Mouse (Mus musculus) left cerebral cortex, adult 9 months (tissue): ENCODE measurements at regions not wholly inside any gene's neighbourhood (a gene's known extent, or its start where the extent isn't known, plus 50 kb on each side); places are given as distances from the start of the nearest gene placed in this dataset.

ENCODE experiments used
- DNase-seq, 2 experiments: peaks; one replicate each; pipeline ENCODE4 v3.0.0; 2022; ENCODE audit warnings: low spot score in 2 of 2

DNA sequence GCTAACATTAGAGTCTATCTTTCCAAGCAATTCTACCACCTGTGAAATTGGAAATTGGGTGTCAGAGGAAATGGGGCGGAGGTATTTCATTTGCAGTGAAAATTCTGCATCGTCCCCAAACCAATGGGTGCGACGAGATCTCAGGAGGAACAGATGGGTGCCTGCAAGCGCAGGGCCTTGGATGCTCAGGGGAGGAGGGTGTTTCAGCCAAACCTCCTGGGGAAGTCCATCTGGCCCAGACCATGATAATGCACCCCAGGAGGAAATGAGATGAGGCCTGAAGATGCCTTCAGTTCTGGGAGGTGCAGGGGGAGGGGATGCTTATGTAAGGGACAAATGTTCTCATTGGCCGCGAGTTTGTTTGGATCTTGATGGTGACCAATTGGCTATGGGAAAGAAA is 205.9 kb upstream of the Dynlrb2 start:
- no peak for DNase-seq

DNA sequence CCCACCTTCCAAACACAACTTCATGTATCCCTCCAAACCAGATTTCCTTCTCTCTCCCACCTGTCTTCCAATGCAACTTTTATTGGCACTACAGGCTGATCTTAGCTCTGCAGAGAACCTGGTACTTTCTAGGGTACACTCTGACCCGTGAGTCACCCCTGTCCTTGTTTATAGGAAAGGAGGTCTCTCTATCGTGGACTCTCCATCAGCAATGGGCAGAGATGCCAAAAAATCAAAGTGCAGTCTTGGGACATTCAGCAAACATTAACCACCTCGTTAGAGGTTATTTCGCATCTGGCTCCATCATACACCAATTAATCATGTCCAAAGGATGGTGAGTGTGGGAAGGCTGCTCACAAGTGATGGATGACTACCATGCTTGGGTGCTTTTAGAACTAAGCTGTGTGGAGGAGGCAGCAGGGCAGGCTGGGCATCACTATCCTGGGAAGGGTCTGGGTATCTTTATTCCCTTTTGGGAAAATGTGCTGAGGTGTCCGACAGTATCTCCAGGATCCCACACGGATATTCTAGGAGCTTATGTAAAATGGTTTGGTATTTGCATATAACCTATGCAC is 214.0 kb upstream of the Dynlrb2 start:
- DNase-seq: no peak

- DNase-seq: no peak
These were observed 215.5 kb upstream of the Dynlrb2 start for GRCm38 (mm10) chr8:116289237-116289636.

GRCm38 (mm10) chr8:116283990-116284389 is 220.8 kb upstream of the Dynlrb2 start:
- no peak for DNase-seq

- DNase-seq: no peak
These were observed 222.4 kb upstream of the Dynlrb2 start for GRCm38 (mm10) chr8:116282341-116282740.

DNA sequence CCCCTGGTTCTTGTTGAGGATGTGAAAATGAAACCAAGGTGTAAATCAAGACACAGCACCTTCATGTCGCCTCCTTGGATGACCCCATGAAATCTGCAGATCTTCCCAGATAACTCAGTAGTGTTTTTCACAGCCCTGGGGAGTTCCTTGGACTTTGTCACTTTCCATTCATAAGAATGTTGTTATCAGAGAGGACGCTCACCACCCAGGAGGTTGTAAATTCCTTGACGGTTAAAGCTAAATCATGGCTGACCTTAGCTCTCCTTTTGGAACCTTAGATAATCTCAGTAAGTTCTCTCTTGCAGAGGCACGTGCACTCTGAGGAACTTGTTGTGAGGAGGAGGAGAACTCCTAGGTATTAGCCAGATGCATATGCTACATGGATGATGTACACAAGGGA is 229.8 kb upstream of the Dynlrb2 start:
- no peak for DNase-seq

- no peak for DNase-seq
These were observed 233.5 kb upstream of the Dynlrb2 start for GRCm38 (mm10) chr8:116271238-116271637.

DNA sequence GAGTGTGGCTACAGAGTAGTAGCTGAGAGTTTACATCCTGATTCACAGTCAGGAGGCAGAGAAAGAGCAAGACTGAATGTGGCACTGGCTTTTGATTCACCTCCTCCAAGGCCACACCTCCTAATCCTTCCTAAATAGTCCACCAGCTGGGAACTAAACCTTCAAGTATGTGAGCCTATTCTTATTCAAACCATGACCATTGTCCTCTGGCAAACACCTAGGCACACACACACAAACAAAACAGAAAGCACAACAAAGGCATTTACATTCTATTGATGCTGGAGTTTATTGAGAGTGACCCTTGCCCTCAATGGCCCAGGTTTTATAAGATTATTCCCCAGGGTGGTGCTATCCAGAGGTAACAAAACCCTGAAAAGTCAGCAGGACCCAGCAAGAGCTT is 235.4 kb upstream of the Dynlrb2 start:
- DNase-seq: no peak

DNA sequence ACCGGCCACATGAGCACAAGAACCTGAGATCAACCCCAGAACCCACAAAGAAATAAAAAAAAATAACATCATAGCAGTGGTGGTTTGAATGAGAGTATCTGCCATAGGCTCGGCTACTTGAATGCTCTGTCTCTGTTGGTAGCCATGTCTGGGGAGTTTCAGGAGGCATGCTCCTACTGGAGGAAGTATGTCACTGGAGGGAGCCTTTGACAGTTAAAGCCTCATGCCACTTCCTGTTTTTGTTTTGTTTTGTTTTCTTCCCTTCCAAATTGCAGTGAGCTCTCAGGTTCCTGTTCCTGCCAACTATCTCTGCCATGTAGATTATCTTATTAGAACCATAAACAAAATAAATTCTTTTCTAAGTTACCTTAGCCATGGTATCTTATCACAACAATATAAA is 236.1 kb upstream of the Dynlrb2 start:
- no peak for DNase-seq

- peak in 1 of 2 experiments; percentile 8 for DNase-seq
These were observed 236.6 kb upstream of the Dynlrb2 start for GRCm38 (mm10) chr8:116268161-116268560.

GRCm38 (mm10) chr8:116267021-116267420 is 237.8 kb upstream of the Dynlrb2 start:
- DNase-seq: no peak

GRCm38 (mm10) chr8:116265591-116265990 is 239.2 kb upstream of the Dynlrb2 start:
- no peak for DNase-seq

GRCm38 (mm10) chr8:116264078-116264477 is 240.7 kb upstream of the Dynlrb2 start:
- no peak for DNase-seq

GRCm38 (mm10) chr8:116261286-116261685 is 243.5 kb upstream of the Dynlrb2 start:
- DNase-seq: no peak

DNA sequence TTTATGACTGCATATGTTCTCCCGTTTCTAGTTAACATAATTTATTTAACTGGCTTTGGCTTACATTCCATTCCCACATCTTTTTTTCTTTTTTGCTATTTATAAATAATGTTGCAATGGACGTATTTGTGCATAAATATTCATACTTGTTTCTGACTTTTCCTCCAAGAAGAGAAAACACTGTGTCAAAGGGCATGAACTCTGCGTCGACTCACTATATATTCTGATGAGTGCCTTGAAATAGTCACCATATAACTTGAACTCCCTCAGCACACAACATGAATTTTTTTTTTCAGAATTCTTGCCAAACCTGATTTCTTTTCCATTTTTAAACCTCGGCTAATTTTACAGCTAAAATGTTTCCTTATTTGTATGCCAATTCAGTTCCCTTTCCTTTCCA is 249.4 kb upstream of the Dynlrb2 start:
- DNase-seq: no peak

DNA sequence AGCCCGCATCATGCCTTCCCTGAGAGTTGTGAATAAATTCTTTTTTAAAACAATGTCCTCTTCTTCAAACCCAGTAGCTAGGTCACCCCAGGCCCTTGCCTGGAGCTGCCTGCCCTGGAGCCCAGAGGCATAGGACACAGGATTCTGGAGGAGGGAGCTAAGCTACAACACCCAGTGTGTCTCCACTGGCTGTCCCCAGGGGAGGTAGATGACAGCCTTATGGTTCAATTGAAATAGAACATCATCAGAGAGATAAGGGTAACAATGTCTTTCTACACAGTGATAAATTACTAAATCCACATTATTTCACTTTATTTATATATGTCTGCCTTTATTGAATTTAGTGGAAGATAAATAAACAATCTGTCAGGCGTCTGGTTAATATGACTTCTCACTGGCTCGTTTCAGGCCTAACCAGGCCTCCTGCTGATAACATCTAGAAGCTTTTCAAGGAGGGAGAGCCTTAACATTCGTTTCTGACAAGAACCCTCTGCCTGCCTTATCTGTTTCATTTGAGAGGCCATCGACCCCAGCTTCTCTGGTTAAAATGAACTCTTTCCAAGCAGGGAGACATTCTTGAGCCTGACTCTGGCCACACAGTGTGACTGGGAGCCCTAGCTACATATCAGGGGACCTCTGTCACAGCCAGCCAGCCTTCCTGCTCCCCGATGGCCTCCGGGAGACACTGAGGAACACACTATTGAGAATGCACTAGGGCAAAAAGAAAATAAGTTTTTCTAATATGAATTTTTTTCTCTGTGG is 252.1 kb upstream of the Dynlrb2 start:
- no peak for DNase-seq

DNA sequence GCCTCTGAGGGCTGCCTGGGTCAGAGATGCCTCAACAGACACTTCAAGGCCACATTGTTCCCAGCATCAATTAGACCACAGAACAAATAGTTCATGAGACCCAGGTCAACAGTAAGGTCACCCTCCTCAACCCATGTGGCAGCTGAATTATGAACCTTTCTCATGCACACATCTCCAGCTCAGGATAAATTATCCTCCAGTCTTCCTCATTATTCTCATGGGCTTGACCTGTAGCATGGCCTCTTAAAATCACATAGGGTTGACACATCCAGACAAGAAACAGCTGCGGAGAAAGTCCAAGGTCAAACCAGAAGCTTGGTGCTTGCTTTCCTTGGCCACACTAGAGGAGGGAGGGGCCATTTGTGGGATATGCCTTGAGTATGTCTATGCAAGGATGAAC is 256.4 kb upstream of the Dynlrb2 start:
- DNase-seq: no peak

GRCm38 (mm10) chr8:116243493-116243892 is 261.3 kb upstream of the Dynlrb2 start:
- no peak for DNase-seq

DNA sequence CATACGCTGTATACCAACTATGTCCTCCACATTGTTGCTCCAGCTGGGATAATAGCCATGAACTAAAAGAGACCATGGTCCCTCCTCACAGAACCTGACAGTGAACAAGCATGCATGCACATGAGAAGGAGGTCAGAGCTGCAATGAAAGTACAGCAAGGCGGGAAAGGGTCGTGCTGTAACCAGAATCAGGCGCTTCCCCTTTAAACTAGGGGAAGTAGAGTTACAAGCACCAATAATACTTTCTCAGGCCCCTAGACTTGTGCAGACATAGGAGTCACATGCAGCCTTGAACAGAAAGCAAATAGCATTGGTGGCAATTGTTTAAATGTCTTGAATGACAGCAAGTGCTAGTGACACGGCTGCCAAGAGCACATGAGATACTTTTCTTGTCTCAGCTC is 261.8 kb upstream of the Dynlrb2 start:
- DNase-seq: no peak

- no peak for DNase-seq
These were observed 262.9 kb upstream of the Dynlrb2 start for GRCm38 (mm10) chr8:116241987-116242242.

GRCm38 (mm10) chr8:116241146-116241986 is 263.4 kb upstream of the Dynlrb2 start:
- DNase-seq: no peak

DNA sequence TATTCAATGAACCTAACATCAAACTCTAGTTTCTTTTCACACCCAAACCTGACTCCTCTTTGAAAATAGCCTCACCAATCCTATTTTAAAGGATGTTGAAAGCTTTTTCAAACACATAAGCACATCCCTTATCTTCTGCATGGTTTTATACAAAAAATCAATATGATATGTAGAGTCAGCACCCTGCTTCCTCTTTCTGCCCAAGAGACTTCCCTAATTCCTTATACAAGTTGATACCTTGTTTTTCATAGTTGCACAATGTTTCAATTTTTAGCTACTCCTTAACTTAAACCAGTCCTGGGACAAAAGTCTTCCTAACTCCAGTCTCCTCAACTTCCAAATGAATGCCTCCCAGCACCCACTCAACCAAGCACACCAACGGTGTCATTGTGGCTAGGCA is 266.1 kb upstream of the Dynlrb2 start:
- DNase-seq: no peak

- peak in 1 of 2 experiments; percentile 3 for DNase-seq
These were observed 267.1 kb upstream of the Dynlrb2 start for GRCm38 (mm10) chr8:116237561-116238100.
